Mouse (Mus musculus) neutrophil, adult 59 days (primary cell): Measurements from ENCODE around the gene Fbxo5. TPM values are rescaled to one million over a fixed set of nuclear protein-coding genes. Genes with fewer than 3 reads are reported as not detected.

Experiments
- total RNA-seq, 2 experiments: library from RNA; stranded (reverse); gene quantifications; 1 replicate in 1 of 2; 2 replicates in 1 of 2; pipeline ENCODE4 v1.2.4; 2023

Gene Fbxo5
- total RNA-seq: 10 to 100 TPM; 25.8 to 30.1 TPM

GRCm38 (mm10) chr10:5805243-5805730 lies at the start of gene Fbxo5:
Fbxo5 (minus strand) TSS chr10:5805600.

GRCm38 (mm10) chr10:5823740-5824491 lies 18.5 kb upstream of the Fbxo5 start, which contains the start of gene Mtrf1l:
Mtrf1l (minus strand) TSS chr10:5823910.

Other genes with a start within 250 kb of the Fbxo5 start
- gene Myct1, start 211.8 kb downstream of the Fbxo5 start, total RNA-seq: under 1 TPM; 0.18 to 0.27 TPM
- gene Vip, start 166.4 kb downstream of the Fbxo5 start, total RNA-seq: not detected
- gene Mtrf1l, start 18.3 kb upstream of the Fbxo5 start, total RNA-seq: 10 to 100 TPM in 1 of 2 experiments, 1 to 10 TPM in 1; 8.6 to 10.8 TPM
- not detected for gene Rgs17, start 116.8 kb upstream of the Fbxo5 start, total RNA-seq